Mouse (Mus musculus) heart, postnatal 0 days (tissue): ENCODE data around the gene Gm37240.

Experiments used
- CTCF ChIP-seq: IDR thresholded peaks from 2 replicates; pipeline ENCODE4 v1.5.1; 2016; ENCODE audit warnings: antibody characterized with exemption, control low read depth, low read depth
- EP300 ChIP-seq: IDR thresholded peaks from 2 replicates; pipeline ENCODE4 v1.6.1; 2016; ENCODE audit warnings: antibody characterized with exemption, low read depth

DNA sequence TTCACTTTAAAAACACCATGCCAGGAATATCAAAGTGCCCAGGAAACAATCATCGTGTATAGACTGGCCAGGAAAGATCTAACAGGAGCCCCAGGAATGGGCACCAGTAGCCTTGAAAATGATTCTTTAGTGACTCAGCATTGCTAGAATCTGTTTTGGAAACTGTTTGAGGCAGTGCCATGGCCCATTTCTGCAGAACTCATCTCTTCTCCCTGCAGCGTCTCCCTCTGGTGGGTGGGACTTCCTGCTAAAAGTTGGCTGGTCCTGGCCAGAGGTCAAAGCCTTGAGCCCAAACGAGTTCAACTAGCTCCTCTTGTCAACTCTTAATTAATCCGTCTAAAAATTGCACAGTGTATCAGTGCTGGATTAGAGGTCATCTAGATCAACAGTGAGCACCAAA lies 833.8 kb downstream of the Gm37240 start:
- TF ChIP-seq CTCF = no peak
- TF ChIP-seq EP300 = no peak
